Mouse (Mus musculus) ES-Bruce4 (cell line): ENCODE measurements around the gene Wdr73. TPM values are rescaled to one million over a fixed set of nuclear protein-coding genes. Genes with fewer than 3 reads are reported as not detected.

Experiments used
- H3K27ac ChIP-seq: 2 replicates; pipeline ENCODE4 v1.5.1; 2012; ENCODE audit warnings: low read length, inconsistent platforms; ENCODE audit not compliant: insufficient read depth
- H3K27me3 ChIP-seq: 2 replicates; pipeline ENCODE4 v1.6.1; 2012; ENCODE audit warnings: mild to moderate bottlenecking, low read length, inconsistent platforms; ENCODE audit not compliant: control insufficient read depth, poor library complexity, insufficient read depth, severe bottlenecking
- H3K36me3 ChIP-seq: 2 replicates; pipeline ENCODE4 v1.6.1; 2012; ENCODE audit warnings: inconsistent platforms, mild to moderate bottlenecking, low read length, moderate library complexity; ENCODE audit not compliant: control insufficient read depth, poor library complexity, insufficient read depth, severe bottlenecking
- H3K4me1 ChIP-seq: one replicate; pipeline ENCODE4 v1.8.1; 2011; ENCODE audit warnings: low read length; ENCODE audit not compliant: control insufficient read depth, insufficient read depth
- H3K4me3 ChIP-seq: 2 replicates; pipeline ENCODE4 v1.5.1; 2011; ENCODE audit warnings: low read depth, mild to moderate bottlenecking, low read length
- H3K9ac ChIP-seq: 2 replicates; pipeline ENCODE4 v1.6.1; 2012; ENCODE audit warnings: low read depth, mild to moderate bottlenecking, inconsistent platforms; ENCODE audit not compliant: poor library complexity, severe bottlenecking
- H3K9me3 ChIP-seq: replicated peaks from 2 replicates; pipeline ENCODE4 v1.6.1; 2012; ENCODE audit warnings: mild to moderate bottlenecking, low read length, inconsistent platforms; ENCODE audit not compliant: control insufficient read depth, poor library complexity, insufficient read depth, severe bottlenecking
- CTCF ChIP-seq: IDR thresholded peaks from one replicate; pipeline ENCODE4 v1.8.1; 2011; ENCODE audit warnings: low read depth, low read length
- EP300 ChIP-seq: IDR thresholded peaks from 2 replicates; pipeline ENCODE4 v1.6.1; 2011; ENCODE audit warnings: low read depth, low read length; ENCODE audit not compliant: insufficient read depth
- POLR2A ChIP-seq: IDR thresholded peaks from one replicate; pipeline ENCODE4 v1.8.1; 2011; ENCODE audit warnings: low read length; ENCODE audit not compliant: insufficient read depth
- polyA plus RNA-seq: library from polyadenylated mRNA; stranded (reverse); fragments of >200 nt; gene quantifications from 2 replicates; pipeline ENCODE4 v1.2.4, GENCODE M21; 2011; ENCODE audit warnings: low read depth; ENCODE audit not compliant: missing spikeins, insufficient read depth, insufficient read length

Gene Wdr73
- polyA plus RNA-seq, 1 experiment, result 35.9 TPM

GRCm38 (mm10) chr7:80840937-80841336, 60.1 kb downstream of the Wdr73 start:
- TF ChIP-seq EP300 (no peak), POLR2A (no peak), CTCF (no peak)
- no peak overlapping the region for H3K27ac ChIP-seq
- no peak overlapping the region for H3K9ac ChIP-seq
- H3K9me3 ChIP-seq, result no peaks in the 10 kb centered on the region
- H3K4me1 ChIP-seq, result peaks cover 6% of the 10 kb centered on the region
- no peak overlapping the region for H3K4me3 ChIP-seq
- H3K36me3 ChIP-seq, result no peaks in the 10 kb centered on the region
- no peaks in the 10 kb centered on the region for H3K27me3 ChIP-seq

Other genes with a start within 250 kb of the Wdr73 start
- 8.0 and 11.0 TPM in 2 replicates for gene Crtc3, start 212.4 kb downstream of the Wdr73 start, polyA plus RNA-seq
- 215 and 222 TPM in 2 replicates for gene Iqgap1, start 75.3 kb downstream of the Wdr73 start, polyA plus RNA-seq
- gene Zscan2, start 40.3 kb downstream of the Wdr73 start, polyA plus RNA-seq, result 4.5 and 4.9 TPM in 2 replicates
- gene Nmb, start 3.8 kb upstream of the Wdr73 start, polyA plus RNA-seq, result 5.2 and 6.0 TPM in 2 replicates
- gene Sec11a, start 46.5 kb upstream of the Wdr73 start, polyA plus RNA-seq, result 110 and 121 TPM in 2 replicates
- gene Zfp592, start 92.4 kb upstream of the Wdr73 start, polyA plus RNA-seq, result 16.8 and 20.1 TPM in 2 replicates
- gene Alpk3, start 156.3 kb upstream of the Wdr73 start, polyA plus RNA-seq, result 3.1 and 3.2 TPM in 2 replicates
- gene Slc28a1, start 213.5 kb upstream of the Wdr73 start, polyA plus RNA-seq, result 4.5 and 4.7 TPM in 2 replicates